ENCODE assay signal across 33 mouse cellular contexts in genomic region chr11:46372331-46372953, GRCm38 (mm10). TPM values are rescaled to one million over a fixed set of nuclear protein-coding genes. Genes with fewer than 3 reads are reported as not detected.
A peak's percentile ranks its signal among the peaks of the same experiment; 100 is the strongest.
DNase-seq lines count a peak whose midpoint lies in the region; ATAC-seq and TF ChIP-seq lines count a peak whose summit lies in the region.
"Had no signal": no experiment of that assay in that cellular context is flagged by ENCODE, and none has a peak within 500 bp of the region (broad histone marks: within the 10 kb centered on the region; RNA-seq: fewer than 3 reads in every experiment).

No protein-coding gene starts in this region.

- no peak for TF ChIP-seq CTCF in lung, adult 2 months (IDR thresholded peaks at IDR 0.05; ENCODE audit: insufficient read depth, low read length)
- no peak for TF ChIP-seq CTCF in bone marrow, adult 2 months (IDR thresholded peaks at IDR 0.05; ENCODE audit: control insufficient read depth, insufficient read depth, low read length)

- H3K27ac ChIP-seq in bone marrow, adult 2 months (ENCODE audit: control insufficient read depth, insufficient read depth, low read depth, low read length, poor library complexity), result 0 out of 2 replicates have a peak overlapping the region, but pooled peaks have one; percentile 28
- H3K27ac ChIP-seq: hindbrain, postnatal 0 days; kidney, embryonic 15.5 days; limb, embryonic 15.5 days; liver, embryonic 14.5 days; lung, embryonic 15.5 days; midbrain, embryonic 15.5 days; neural tube, embryonic 13.5 days had no signal

- no peaks in the 10 kb centered on the region for H3K4me1 ChIP-seq in lung, adult 2 months (ENCODE audit: control insufficient read depth, insufficient read depth, low read length)
- H3K4me1 ChIP-seq in bone marrow, adult 2 months (ENCODE audit: control insufficient read depth, insufficient read depth, low read length), result peaks cover 5% of the 10 kb centered on the region; the same call in 1 of the 2 replicates
- H3K4me1 ChIP-seq: heart, embryonic 12.5 days; kidney, embryonic 15.5 days; limb, embryonic 15.5 days; lung, embryonic 15.5 days; midbrain, embryonic 15.5 days; neural tube, embryonic 13.5 days had no signal

- TF ChIP-seq POLR2A in lung, adult 2 months (IDR thresholded peaks at IDR 0.05; ENCODE audit: borderline replicate concordance, extremely low read depth, low read depth, low read length), result no peak
- TF ChIP-seq POLR2A in bone marrow, adult 2 months (IDR thresholded peaks at IDR 0.05; ENCODE audit: borderline replicate concordance, control insufficient read depth, low read depth, low read length), result no peak

- 0 out of 2 replicates have a peak, but pooled peaks have one; percentile 16 for ATAC-seq in megakaryocyte progenitor cell, adult 5-6 weeks (replicated peaks; ENCODE audit: poor library complexity)
- ATAC-seq: forebrain, embryonic 14.5 days; hindbrain, postnatal 0 days; midbrain, embryonic 15.5 days had no signal

- 65% methylated on average over 8 of the region's 8 CpGs for WGBS in lung, adult 2 months
- WGBS in bone marrow, adult 2 months, result 56% methylated on average over 8 of the region's 8 CpGs

- no peak overlapping the region for H3K4me3 ChIP-seq in lung, adult 2 months (replicated peaks; ENCODE audit: extremely low read depth, low read depth, low read length)
- H3K4me3 ChIP-seq in bone marrow, adult 2 months (replicated peaks; ENCODE audit: control insufficient read depth, low read depth, low read length), result no peak overlapping the region
- H3K4me3 ChIP-seq: heart, embryonic 12.5 days; kidney, embryonic 15.5 days; limb, embryonic 15.5 days; lung, embryonic 15.5 days; midbrain, embryonic 15.5 days; neural tube, embryonic 13.5 days had no signal

- DNase-seq in lung, postnatal 25 days (ENCODE audit: low spot score), result peak; percentile 14
- no peak for DNase-seq in lung, adult 2 months
- DNase-seq in CD4-positive, CD25-positive, alpha-beta regulatory T cell, adult 2 months (ENCODE audit: low read depth, low spot score), result peak; percentile 77
- no peak for DNase-seq in embryo, embryonic 9.5 days (ENCODE audit: extremely low spot score)
- no peak for DNase-seq in urinary bladder, postnatal 4 days (ENCODE audit: low spot score in 2 of 2)
- no peak for DNase-seq in layer of hippocampus, postnatal 25 days (ENCODE audit: extremely low spot score in 1 of 2, low spot score in 1 of 2)
- DNase-seq: adrenal gland, postnatal 25 days; cerebellum, adult 11-12 months; cerebellum, postnatal 14 days; embryo, embryonic 11 days; heart, postnatal 10 days; kidney, adult 11 months; kidney, postnatal 36 days; lung, postnatal 4 days had no signal

RNA-seq across cellular contexts. Expression of gene Itk, which starts 16.9 kb away (rescaled TPM):
- polyA plus RNA-seq in lung, adult 2 months (2012; rRNA removed), result 1.4 and 1.7 TPM in 2 replicates
- polyA plus RNA-seq in bone marrow, adult 2 months (2011; ENCODE audit: insufficient read depth, insufficient read length, low replicate concordance, missing spikeins), result 0.68 and 4.4 TPM in 2 replicates
- 0.91 TPM in 1 of 2 replicates, not detected in the other for total RNA-seq in megakaryocyte progenitor cell, adult 5-6 weeks (2015)
- 0.46 and 0.95 TPM in 2 replicates for total RNA-seq in megakaryocyte progenitor cell, adult 5-6 weeks (2017)
- total RNA-seq in layer of hippocampus, postnatal 25 days (2021), result under 1 TPM; 0.37 to 0.42 TPM
- total RNA-seq: gastrocnemius, adult 8-10 months; hindbrain, postnatal 0 days had no signal
- polyA plus RNA-seq: forebrain, embryonic 14.5 days; heart, embryonic 12.5 days; hindbrain, embryonic 11.5 days; midbrain, embryonic 15.5 days; neural tube, embryonic 13.5 days had no signal

RNA-seq across cellular contexts. Expression of gene Fam71b, which starts 23.9 kb away (rescaled TPM):
- 0.14 and 0.41 TPM in 2 replicates for polyA plus RNA-seq in lung, adult 2 months (2012; rRNA removed)
- polyA plus RNA-seq in bone marrow, adult 2 months (2011; ENCODE audit: insufficient read depth, insufficient read length, low replicate concordance, missing spikeins), result not detected in 2 replicates
- not detected in 2 replicates for total RNA-seq in megakaryocyte progenitor cell, adult 5-6 weeks (2015)
- total RNA-seq in megakaryocyte progenitor cell, adult 5-6 weeks (2017), result not detected in 2 replicates
- total RNA-seq in layer of hippocampus, postnatal 25 days (2021), result not detected
- total RNA-seq: adrenal gland, postnatal 25 days; gastrocnemius, adult 8-10 months; granulocyte monocyte progenitor cell, adult 5-6 weeks; heart, postnatal 10 days; hindbrain, postnatal 0 days; layer of hippocampus, adult 8-10 months; left cerebral cortex, postnatal 14 days had no signal
- polyA plus RNA-seq: embryonic facial prominence, embryonic 14.5 days; forebrain, embryonic 14.5 days; frontal cortex, adult 2 months; heart, embryonic 12.5 days; hindbrain, embryonic 11.5 days; hindbrain, postnatal 0 days; kidney, embryonic 15.5 days; limb, embryonic 15.5 days; midbrain, embryonic 15.5 days; neural tube, embryonic 13.5 days; stomach, embryonic 14.5 days had no signal

RNA-seq across cellular contexts. Expression of gene Cyfip2, which starts 59.8 kb away (rescaled TPM):
- 5.5 and 9.3 TPM in 2 replicates for polyA plus RNA-seq in lung, adult 2 months (2012; rRNA removed)
- 13.4 and 32.6 TPM in 2 replicates for polyA plus RNA-seq in bone marrow, adult 2 months (2011; ENCODE audit: insufficient read depth, insufficient read length, low replicate concordance, missing spikeins)
- 121 and 122 TPM in 2 replicates for total RNA-seq in megakaryocyte progenitor cell, adult 5-6 weeks (2015)
- total RNA-seq in megakaryocyte progenitor cell, adult 5-6 weeks (2017), result 48.6 and 53.3 TPM in 2 replicates
- 100 to 1,000 TPM; 483 to 493 TPM for total RNA-seq in layer of hippocampus, postnatal 25 days (2021)

Comparison
In these comparisons a context has a peak if more than half of its experiments do, and no peak if none do; other contexts are left out.
1. DNase-seq: peak in lung, postnatal 25 days (single experiment) and CD4-positive, CD25-positive, alpha-beta regulatory T cell, adult 2 months (single experiment); none in lung, adult 2 months (single experiment), embryo, embryonic 9.5 days (single experiment), urinary bladder, postnatal 4 days (0 of 2) and layer of hippocampus, postnatal 25 days (0 of 2).